Mouse (Mus musculus) CH12.LX (cell line): Measurements from ENCODE around the gene Irak4. TPM values are rescaled to one million over a fixed set of nuclear protein-coding genes. Genes with fewer than 3 reads are reported as not detected.

Experiments
- DNase-seq: peaks from one replicate; pipeline ENCODE4 v3.0.0-alpha.2; 2013; ENCODE audit errors: extremely low read depth
- H3K27ac ChIP-seq: 2 replicates; pipeline ENCODE4 v1.5.1; 2012; ENCODE audit warnings: low read depth, mild to moderate bottlenecking, control low read depth, moderate library complexity; ENCODE audit not compliant: insufficient read depth
- H3K27me3 ChIP-seq: replicated peaks from 2 replicates; pipeline ENCODE3; 2012; ENCODE audit warnings: inconsistent platforms
- H3K36me3 ChIP-seq, 2 experiments: replicated peaks in 1 of 2; 2 replicates each; pipeline versions ENCODE3 to v1.6.1; 2012; ENCODE audit warnings: inconsistent platforms in 1 of 2, low read length in 1 of 2, mild to moderate bottlenecking in 1 of 2, mixed read lengths in 1 of 2, moderate library complexity in 1 of 2; ENCODE audit not compliant: control insufficient read depth in 1 of 2, insufficient read depth in 1 of 2
- H3K4me1 ChIP-seq, 2 experiments: 2 replicates each; pipeline ENCODE4 v1.6.1; 2012; ENCODE audit warnings: inconsistent platforms in 1 of 2, moderate library complexity in 1 of 2; ENCODE audit not compliant: insufficient read depth in 2 of 2, control insufficient read depth in 1 of 2
- H3K4me2 ChIP-seq: 2 replicates; pipeline ENCODE4 v1.6.1; 2012; ENCODE audit warnings: low read depth, mild to moderate bottlenecking, control low read depth; ENCODE audit not compliant: poor library complexity, insufficient read depth, severe bottlenecking
- H3K4me3 ChIP-seq, 3 experiments: fragments of 150-350 bp in 1 of 3; sonication (generic) in 1 of 3; replicated peaks in 1 of 3; 2 replicates each; pipeline versions ENCODE3 to v1.5.1; 2011 to 2012; ENCODE audit warnings: low read depth in 2 of 3, low read length in 2 of 3, mild to moderate bottlenecking in 2 of 3, moderate library complexity in 2 of 3, control low read depth in 1 of 3, improper control_type of control experiment in 1 of 3, inconsistent platforms in 1 of 3, mixed read lengths in 1 of 3; ENCODE audit not compliant: poor library complexity in 1 of 3
- H3K79me2 ChIP-seq: replicated peaks from 2 replicates; pipeline ENCODE4 v1.6.1; 2012; ENCODE audit warnings: mild to moderate bottlenecking, moderate library complexity; ENCODE audit not compliant: control insufficient read depth, poor library complexity, insufficient read depth, severe bottlenecking; ENCODE audit errors: extremely low read depth
- H3K9ac ChIP-seq: 2 replicates; pipeline ENCODE4 v1.6.1; 2012; ENCODE audit warnings: low read depth, mild to moderate bottlenecking, control low read depth, moderate library complexity; ENCODE audit not compliant: insufficient read depth
- H3K9me3 ChIP-seq: replicated peaks from 2 replicates; pipeline ENCODE3; 2012; ENCODE audit warnings: low read length, inconsistent platforms, mixed read lengths
- CHD2 ChIP-seq: IDR thresholded peaks from 2 replicates; pipeline ENCODE4 v1.6.1; 2011; ENCODE audit warnings: low read length, improper control_type of control experiment
- CTCF ChIP-seq, 2 experiments: IDR thresholded peaks in 1 of 2; conservative IDR thresholded peaks in 1 of 2; 2 replicates each; pipeline ENCODE4 v1.5.1; 2011 to 2012; ENCODE audit warnings: low read depth in 2 of 2, low read length in 2 of 2, improper control_type of control experiment in 1 of 2, inconsistent platforms in 1 of 2, mild to moderate bottlenecking in 1 of 2, moderate library complexity in 1 of 2
- E2F4 ChIP-seq: IDR thresholded peaks from 2 replicates; pipeline ENCODE4 v1.6.1; 2011; ENCODE audit warnings: low read depth, low read length, improper control_type of control experiment; ENCODE audit not compliant: insufficient replicate concordance
- ELF1 ChIP-seq: IDR thresholded peaks from 2 replicates; pipeline ENCODE4 v1.6.1; 2014; ENCODE audit warnings: low read depth, mild to moderate bottlenecking, inconsistent platforms, low read length, improper control_type of control experiment
- ETS1 ChIP-seq: conservative IDR thresholded peaks from 2 replicates; pipeline ENCODE4 v1.6.1; 2012; ENCODE audit warnings: low read depth, mild to moderate bottlenecking, inconsistent platforms, low read length, improper control_type of control experiment, moderate library complexity
- GABPA ChIP-seq: IDR thresholded peaks from 2 replicates; pipeline ENCODE4 v1.6.1; 2012; ENCODE audit warnings: low read depth, low read length, improper control_type of control experiment, inconsistent platforms; ENCODE audit not compliant: insufficient replicate concordance
- HCFC1 ChIP-seq: IDR thresholded peaks from 2 replicates; pipeline ENCODE4 v1.6.1; 2012; ENCODE audit warnings: low read depth, mild to moderate bottlenecking, inconsistent platforms, low read length, improper control_type of control experiment
- IRF4 ChIP-seq: IDR thresholded peaks from 2 replicates; pipeline ENCODE4 v1.6.1; 2014; ENCODE audit warnings: low read depth, mild to moderate bottlenecking, inconsistent platforms, low read length, improper control_type of control experiment
- JUN ChIP-seq: IDR thresholded peaks from 2 replicates; pipeline ENCODE4 v1.6.1; 2011; ENCODE audit warnings: low read depth, mild to moderate bottlenecking, low read length, improper control_type of control experiment, moderate library complexity; ENCODE audit not compliant: insufficient read depth
- KAT2A ChIP-seq: IDR thresholded peaks from 2 replicates; pipeline ENCODE4 v1.6.1; 2012; ENCODE audit warnings: low read length, improper control_type of control experiment, inconsistent platforms; ENCODE audit not compliant: insufficient replicate concordance
- MAFK ChIP-seq: IDR thresholded peaks from 2 replicates; pipeline ENCODE4 v1.6.1; 2011; ENCODE audit warnings: low read length, improper control_type of control experiment; ENCODE audit not compliant: insufficient replicate concordance
- MAX ChIP-seq: IDR thresholded peaks from 2 replicates; pipeline ENCODE4 v1.6.1; 2011; ENCODE audit warnings: low read length, improper control_type of control experiment
- MAZ ChIP-seq: IDR thresholded peaks from 2 replicates; pipeline ENCODE4 v1.6.1; 2012; ENCODE audit warnings: low read depth, mild to moderate bottlenecking, inconsistent platforms, low read length, improper control_type of control experiment, moderate library complexity
- MEF2A ChIP-seq: IDR thresholded peaks from 2 replicates; pipeline ENCODE4 v1.6.1; 2014; ENCODE audit warnings: low read depth, mild to moderate bottlenecking, inconsistent platforms, low read length, improper control_type of control experiment, borderline replicate concordance
- MXI1 ChIP-seq: IDR thresholded peaks from 2 replicates; pipeline ENCODE4 v1.6.1; 2011; ENCODE audit warnings: mild to moderate bottlenecking, low read depth, low read length, improper control_type of control experiment
- MYC ChIP-seq: IDR thresholded peaks from 2 replicates; pipeline ENCODE4 v1.6.1; 2011; ENCODE audit warnings: low read depth, mild to moderate bottlenecking, improper control_type of control experiment, low read length
- NELFE ChIP-seq: IDR thresholded peaks from 2 replicates; pipeline ENCODE4 v1.6.1; 2011; ENCODE audit warnings: low read depth, low read length, improper control_type of control experiment
- NRF1 ChIP-seq: IDR thresholded peaks from 2 replicates; pipeline ENCODE4 v1.6.1; 2014; ENCODE audit warnings: low read depth, mild to moderate bottlenecking, inconsistent platforms, low read length, improper control_type of control experiment, moderate library complexity
- POLR2A ChIP-seq: IDR thresholded peaks from 2 replicates; pipeline ENCODE4 v1.6.1; 2011; ENCODE audit warnings: low read depth, mild to moderate bottlenecking, improper control_type of control experiment, low read length
- RAD21 ChIP-seq: IDR thresholded peaks from 2 replicates; pipeline ENCODE4 v1.6.1; 2011; ENCODE audit warnings: low read depth, mild to moderate bottlenecking, low read length, improper control_type of control experiment, moderate library complexity
- RCOR1 ChIP-seq: conservative IDR thresholded peaks from 2 replicates; pipeline ENCODE4 v1.6.1; 2012; ENCODE audit warnings: low read depth, mild to moderate bottlenecking, inconsistent platforms, low read length, improper control_type of control experiment
- SIN3A ChIP-seq: IDR thresholded peaks from 2 replicates; pipeline ENCODE4 v1.6.1; 2012; ENCODE audit warnings: low read length, improper control_type of control experiment, inconsistent platforms
- TBP ChIP-seq: conservative IDR thresholded peaks from 2 replicates; pipeline ENCODE4 v1.6.1; 2011; ENCODE audit warnings: low read depth, low read length, improper control_type of control experiment
- TCF12 ChIP-seq: IDR thresholded peaks from 2 replicates; pipeline ENCODE4 v1.6.1; 2014; ENCODE audit warnings: low read depth, mild to moderate bottlenecking, inconsistent platforms, low read length, improper control_type of control experiment
- UBTF ChIP-seq: IDR thresholded peaks from 2 replicates; pipeline ENCODE4 v1.6.1; 2012; ENCODE audit warnings: low read depth, mild to moderate bottlenecking, inconsistent platforms, low read length, improper control_type of control experiment, moderate library complexity
- USF1 ChIP-seq: IDR thresholded peaks from 2 replicates; pipeline ENCODE4 v1.6.1; 2014; ENCODE audit warnings: low read depth, mild to moderate bottlenecking, inconsistent platforms, low read length, improper control_type of control experiment
- ZC3H11A ChIP-seq: IDR thresholded peaks from 2 replicates; pipeline ENCODE4 v1.6.1; 2012; ENCODE audit warnings: low read depth, mild to moderate bottlenecking, inconsistent platforms, low read length, improper control_type of control experiment
- ZKSCAN1 ChIP-seq: IDR thresholded peaks from 2 replicates; pipeline ENCODE4 v1.6.1; 2012; ENCODE audit warnings: low read depth, inconsistent platforms, low read length, improper control_type of control experiment, borderline replicate concordance
- dilution Hi-C: fragments of 300-500 bp; cut with MboI; formaldehyde crosslinking; loops from 2 replicates; pipeline ENCODE4 v1.14.3; 2020; ENCODE audit warnings: low sequenced_read_pairs; ENCODE audit not compliant: extremely low pct_unique_long_range_greater_than_20kb, extremely low pct_ligation_motif_present
- in situ Hi-C: fragments of 300-500 bp; cut with MboI; formaldehyde crosslinking; loops from 3 replicates; pipeline ENCODE4 v1.14.3; 2019; ENCODE audit warnings: low sequenced_read_pairs, low pct_ligation_motif_present, low pct_unique_long_range_greater_than_20kb, mixed read lengths
- polyA plus RNA-seq: library from polyadenylated mRNA; unstranded; fragments of >175 nt; gene quantifications from 2 replicates; pipeline ENCODE4 v1.2.1, GENCODE M21; 2012; ENCODE audit warnings: low read depth; ENCODE audit not compliant: insufficient read length
- total RNA-seq, 2 experiments: library from RNA; depleted of rRNA; stranded (reverse); fragments of 300-350 nt in 1 of 2; fragments of >200 nt in 1 of 2; gene quantifications; 2 replicates each; pipeline ENCODE4 v1.2.3; 2012 to 2014

The Irak4 gene
- total and polyA plus RNA-seq, 3 experiments = 7.6 to 15.3 (median 14.4) TPM

DNA sequence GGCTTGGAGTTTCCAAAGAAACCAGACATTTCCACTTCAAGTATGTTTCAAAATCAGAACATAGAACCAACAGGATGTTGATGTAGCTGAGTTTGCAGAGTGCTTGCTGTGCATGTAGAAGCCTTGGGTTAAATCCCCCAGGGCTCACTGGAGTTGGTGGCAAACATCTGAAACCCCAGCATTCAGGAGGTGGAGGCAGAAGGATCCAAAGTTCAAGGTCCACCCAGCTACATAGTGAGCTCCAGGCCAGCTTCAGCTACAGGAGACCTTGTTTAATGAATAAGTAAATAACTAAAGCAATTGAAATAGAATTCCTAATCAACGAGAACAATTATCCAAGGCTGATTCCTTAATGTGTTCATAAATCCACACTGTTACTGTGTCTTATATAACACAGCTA is 50.1 kb downstream of the Irak4 start:
- Histone ChIP-seq H3K79me2 (peaks cover 9% of the 10 kb centered on the region), H3K4me1 (peaks cover 7 to 16% of the 10 kb centered on the region in 2 experiments; a peak in 2 of 4 replicates), H3K9me3 (no peaks in the 10 kb centered on the region), H3K27me3 (peaks cover 1% of the 10 kb centered on the region), H3K36me3 (no peaks in the 10 kb centered on the region), H3K9ac (no peak overlapping the region), H3K27ac (no peak overlapping the region), H3K4me2 (no peak overlapping the region), H3K4me3 (no peak overlapping the region)
- TF ChIP-seq CHD2 (no peak), ELF1 (no peak), E2F4 (no peak), MAX (no peak), MYC (no peak), UBTF (no peak), MEF2A (no peak), IRF4 (no peak), TBP (no peak), USF1 (no peak), CTCF (conservative IDR thresholded peaks at IDR 0.05 in 1 of 2, IDR thresholded peaks at IDR 0.05 in 1 of 2; ENCODE audit: low read depth in 2 of 2, low read length in 2 of 2) (no peak), MAFK (no peak), ETS1 (no peak), MAZ (no peak), POLR2A (no peak), TCF12 (no peak), RCOR1 (no peak), JUN (no peak)
- DNase-seq = no peak
- dilution Hi-C loops (no loop called here), in situ Hi-C loops (loop anchor here (10.0 kb wide), 1 partner anchor 49 kb away; the partner anchor contains the start of genes Irak4 and Pus7l)

GRCm38 (mm10) chr15:94600145-94600707 is 56.8 kb downstream of the Irak4 start:
- Histone ChIP-seq H3K4me1 (peaks cover 7 to 31% of the 10 kb centered on the region in 2 experiments; a peak in 2 of 4 replicates), H3K9ac (no peak overlapping the region), H3K79me2 (no peaks in the 10 kb centered on the region), H3K36me3 (no peaks in the 10 kb centered on the region), H3K4me3 (no peak overlapping the region), H3K4me2 (no peak overlapping the region), H3K9me3 (no peaks in the 10 kb centered on the region), H3K27me3 (peaks cover 1% of the 10 kb centered on the region), H3K27ac (no peak overlapping the region)
- no peak for DNase-seq
- dilution Hi-C loops (no loop called here), in situ Hi-C loops (no loop called here)
- TF ChIP-seq MAX = no peak
- no peak for TF ChIP-seq ELF1
- TF ChIP-seq RAD21 = no peak
- TF ChIP-seq GABPA = no peak
- TF ChIP-seq KAT2A = no peak
- TF ChIP-seq MAZ = no peak
- no peak for TF ChIP-seq MXI1
- TF ChIP-seq MEF2A = no peak
- TF ChIP-seq HCFC1 = no peak
- TF ChIP-seq NELFE = no peak
- no peak for TF ChIP-seq CTCF (conservative IDR thresholded peaks at IDR 0.05 in 1 of 2, IDR thresholded peaks at IDR 0.05 in 1 of 2; ENCODE audit: low read depth in 2 of 2, low read length in 2 of 2)
- no peak for TF ChIP-seq ZC3H11A
- TF ChIP-seq SIN3A = no peak
- no peak for TF ChIP-seq TCF12
- no peak for TF ChIP-seq ZKSCAN1
- no peak for TF ChIP-seq NRF1
